Mouse (Mus musculus) frontal cortex, postnatal 14 days (tissue): ENCODE data around the gene Pik3r5.

ENCODE experiments used
- DNase-seq, 2 experiments: peaks; one replicate each; pipeline ENCODE4 v3.0.0; 2022; ENCODE audit warnings: low spot score in 2 of 2

Gene Pik3r5

DNA sequence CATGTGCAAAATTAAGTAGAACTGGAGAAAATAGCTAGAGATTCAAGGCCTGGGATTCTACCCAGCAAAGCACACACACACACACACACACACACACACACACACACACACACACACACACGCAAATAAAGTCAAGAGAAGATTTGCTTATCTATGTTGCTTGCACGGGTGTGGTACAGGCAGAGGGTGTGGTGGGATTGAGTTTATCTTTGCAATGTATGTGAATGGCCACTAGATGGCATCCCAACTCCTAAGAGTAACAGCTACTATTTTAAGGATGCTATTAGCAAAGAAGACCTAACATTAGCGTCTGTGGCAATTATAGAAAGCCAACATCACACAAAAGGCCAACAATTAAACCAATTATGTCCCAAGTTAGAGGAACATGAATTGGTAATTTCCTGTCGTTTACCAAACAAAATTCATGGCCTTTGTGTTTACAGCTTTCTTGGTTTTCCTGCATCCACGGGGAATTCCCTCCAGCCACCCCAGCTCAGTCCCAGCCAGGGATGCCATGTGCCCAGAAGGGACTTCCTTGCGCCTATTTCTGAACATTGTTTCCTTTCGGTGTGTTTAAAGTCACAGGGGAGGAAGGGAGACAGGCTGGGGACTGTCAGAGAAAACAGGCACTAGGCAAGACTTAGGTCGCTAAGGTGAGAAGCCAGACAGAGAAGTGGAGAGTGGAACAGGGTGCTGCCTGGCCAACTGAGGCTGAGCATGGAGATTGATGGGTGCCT, 53.5 kb downstream of the Pik3r5 start:
- no peak for DNase-seq

DNA sequence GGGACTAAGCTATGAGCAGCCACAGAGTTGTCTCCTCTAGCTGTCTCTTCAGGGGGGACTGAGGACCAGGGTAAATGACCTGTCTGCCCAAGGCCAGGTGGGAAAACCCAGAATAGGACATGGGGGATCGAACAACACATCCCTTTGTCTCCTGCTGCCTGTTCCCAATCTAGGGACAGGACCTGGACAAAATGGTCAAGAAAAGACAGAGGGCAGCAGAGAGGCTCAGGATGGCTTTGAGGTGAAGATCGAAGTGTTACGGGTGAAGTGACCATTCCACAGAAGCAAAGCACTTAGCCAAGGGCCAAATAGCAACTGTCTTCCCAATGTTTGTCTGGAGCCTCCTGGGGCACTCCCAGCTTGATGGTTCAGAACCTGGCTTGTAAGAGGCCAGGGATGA, 54.2 kb downstream of the Pik3r5 start:
- DNase-seq, result no peak

DNA sequence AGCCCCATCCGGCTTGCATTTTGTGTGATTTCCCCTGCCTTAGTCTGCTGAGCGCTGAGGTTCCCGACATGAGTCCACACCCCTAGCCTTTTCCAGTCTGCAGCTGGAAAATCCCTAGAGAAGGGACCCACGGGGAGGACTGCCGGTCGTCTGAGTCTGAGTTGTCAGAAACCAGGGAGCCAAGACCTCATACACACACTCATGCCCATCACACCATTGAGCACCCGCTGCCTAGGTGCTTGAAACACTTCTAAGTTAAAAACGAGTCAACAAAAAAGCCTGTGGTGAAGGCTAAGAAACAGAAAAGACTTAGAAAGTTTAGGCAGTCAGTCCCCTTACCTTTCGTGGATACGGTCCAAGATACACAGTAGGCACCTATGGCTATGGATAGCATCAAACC, 55.8 kb downstream of the Pik3r5 start:
- DNase-seq, result no peak

DNA sequence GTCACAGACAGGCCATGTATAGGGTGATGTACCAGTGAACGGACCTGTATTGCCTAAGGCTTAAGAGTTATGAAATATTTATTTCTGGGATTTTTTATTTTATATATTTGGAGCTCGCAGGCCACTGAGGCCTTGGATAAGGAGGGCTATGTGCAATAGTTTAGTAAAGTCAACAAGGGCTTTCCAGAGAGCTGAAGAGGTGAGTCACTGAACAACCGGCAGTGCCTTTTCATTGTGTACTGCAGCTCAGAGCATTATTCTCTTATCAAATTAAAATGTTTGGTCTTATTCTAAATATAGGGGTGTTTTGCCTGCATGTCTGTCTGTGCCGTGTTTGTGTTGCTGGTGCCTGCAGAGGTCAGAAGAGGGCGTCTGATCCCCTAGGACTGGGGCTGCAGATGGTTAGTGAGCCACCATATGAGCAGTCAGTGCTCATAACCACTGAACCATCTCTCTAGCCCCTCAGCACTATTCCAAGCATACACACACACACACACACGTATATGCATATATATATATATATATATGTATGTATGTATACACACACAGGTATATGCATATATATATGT, 56.4 kb downstream of the Pik3r5 start:
- DNase-seq, result no peak

DNA sequence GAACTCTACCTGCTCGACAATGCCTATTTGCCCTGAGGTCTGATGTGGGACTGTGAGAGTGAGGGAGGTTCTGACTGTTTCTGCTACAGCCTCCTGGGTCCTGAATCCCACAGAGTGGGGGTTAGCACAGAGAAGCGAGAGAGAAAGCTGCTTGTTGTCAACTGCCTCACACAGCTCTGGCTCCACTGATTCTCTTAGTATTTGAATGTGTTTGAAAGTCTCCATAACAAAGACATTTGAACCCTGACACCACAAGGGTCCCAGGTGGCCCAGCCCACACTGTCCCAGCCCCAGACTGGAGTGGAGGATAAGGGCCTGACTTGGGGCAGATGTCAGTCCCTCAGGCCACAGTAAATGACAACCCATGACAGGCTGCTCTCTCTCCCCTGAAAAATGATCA, 57.3 kb downstream of the Pik3r5 start:
- no peak for DNase-seq

DNA sequence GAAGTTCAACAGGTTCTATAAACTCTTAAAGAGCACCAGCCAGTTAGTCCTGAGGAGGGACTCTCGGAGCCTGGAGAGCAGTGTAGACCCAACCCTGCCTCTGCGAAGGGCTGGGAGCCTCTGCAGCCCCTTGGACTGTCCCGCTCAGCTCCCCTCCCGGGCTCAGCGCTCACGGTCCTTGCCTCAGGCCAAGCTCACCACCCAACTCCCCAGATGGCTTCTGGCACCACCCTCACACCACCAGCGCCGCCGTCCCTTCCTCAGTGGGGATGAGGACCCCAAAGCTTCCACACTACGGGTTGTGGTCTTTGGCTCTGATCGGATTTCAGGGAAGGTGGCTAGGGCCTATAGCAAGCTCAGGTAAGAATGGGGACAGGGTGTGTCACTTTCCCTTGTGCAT, 60.7 kb downstream of the Pik3r5 start:
- DNase-seq, result no peak

DNA sequence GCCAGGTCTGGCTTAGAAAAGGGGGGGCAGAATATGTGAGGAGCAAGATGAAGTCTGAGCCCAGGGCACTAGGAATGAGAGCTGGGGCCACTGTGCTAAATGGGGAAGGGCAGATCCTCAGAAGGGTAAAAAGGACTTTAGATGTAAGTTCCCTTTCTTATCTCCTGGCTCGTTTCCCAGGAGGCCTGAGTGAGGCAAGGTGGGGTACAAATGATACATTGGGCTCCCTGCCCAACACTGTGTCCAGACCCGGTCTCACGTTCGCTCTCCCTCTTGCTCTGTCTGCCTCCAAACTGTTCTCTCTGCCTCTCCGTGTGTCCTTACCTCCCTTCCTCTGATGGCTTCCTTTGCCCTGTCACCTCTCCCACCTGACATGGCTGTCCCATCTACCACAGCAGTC, 61.8 kb downstream of the Pik3r5 start:
- no peak for DNase-seq

DNA sequence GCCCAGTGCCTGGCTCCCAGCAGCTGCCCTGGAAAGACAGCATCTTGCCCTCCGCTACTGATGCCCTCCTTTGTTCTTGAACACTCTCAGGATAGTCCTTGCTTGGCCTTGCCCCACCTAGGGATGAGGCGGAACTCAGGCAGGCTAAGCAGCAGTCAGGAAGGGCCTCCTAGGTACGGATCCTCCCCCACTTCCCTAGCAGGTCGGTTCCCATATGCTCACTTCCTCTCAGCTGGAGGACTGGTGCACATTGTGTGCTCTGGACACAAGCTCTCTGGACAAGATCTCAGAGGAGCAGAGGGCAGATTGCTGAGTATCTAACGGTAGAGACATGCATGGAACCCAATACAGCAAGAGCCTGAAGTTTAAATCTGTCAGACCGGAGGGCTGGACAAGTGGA, 65.2 kb downstream of the Pik3r5 start:
- DNase-seq, result no peak

DNA sequence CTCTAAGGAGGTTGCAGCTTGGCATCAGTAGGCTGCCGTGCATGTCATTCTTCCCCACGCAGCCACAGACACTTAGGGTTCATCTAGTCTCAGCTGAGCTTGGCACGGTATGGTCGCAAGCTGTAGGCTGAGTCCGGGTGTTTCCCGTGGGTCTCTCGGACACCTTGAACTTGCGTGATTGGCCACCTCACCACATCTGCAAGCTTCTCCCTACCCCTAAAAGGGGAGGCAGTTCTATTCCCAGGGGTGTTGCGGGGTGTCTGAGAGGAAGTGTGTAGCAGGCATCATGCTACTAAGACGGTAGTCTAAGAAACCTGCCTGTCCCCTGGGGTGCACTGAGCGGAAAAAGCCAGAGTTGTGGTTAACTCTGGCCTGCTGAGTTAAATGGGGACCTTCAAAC, 66.6 kb downstream of the Pik3r5 start:
- DNase-seq, result no peak

DNA sequence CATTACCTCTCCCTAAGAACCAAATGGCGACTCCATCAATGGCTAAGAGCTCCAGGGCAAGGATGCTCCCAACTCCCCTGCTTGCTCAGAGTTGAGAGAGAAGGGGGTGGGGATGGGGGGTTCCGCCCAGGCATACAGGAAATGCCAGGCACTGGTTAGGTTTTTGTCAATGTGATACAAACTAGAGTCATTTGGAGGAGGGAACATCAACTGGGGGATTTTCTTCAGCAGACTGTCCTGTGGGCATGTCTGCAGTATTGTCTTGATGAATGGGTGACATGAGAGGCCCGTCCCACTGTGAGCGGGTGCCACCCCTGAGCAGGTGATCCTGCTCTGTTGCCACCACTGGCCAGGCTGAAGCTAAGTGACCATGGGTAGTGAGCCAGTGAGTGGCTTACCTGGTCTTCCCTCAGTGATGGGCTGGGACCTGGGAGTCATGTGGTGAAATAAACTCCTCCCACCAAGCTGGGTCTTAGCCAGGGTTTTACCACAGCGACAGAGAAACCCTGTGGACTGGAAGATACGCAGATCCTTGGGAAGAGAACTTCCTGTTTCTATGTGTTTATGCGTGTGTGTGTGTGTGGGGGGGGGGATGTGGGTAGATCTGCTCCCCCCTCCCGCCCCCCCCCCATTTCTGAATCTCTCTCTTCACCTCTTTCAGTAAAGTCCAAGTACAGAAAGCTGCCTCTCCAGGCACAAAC, 67.2 kb downstream of the Pik3r5 start:
- DNase-seq, result no peak

DNA sequence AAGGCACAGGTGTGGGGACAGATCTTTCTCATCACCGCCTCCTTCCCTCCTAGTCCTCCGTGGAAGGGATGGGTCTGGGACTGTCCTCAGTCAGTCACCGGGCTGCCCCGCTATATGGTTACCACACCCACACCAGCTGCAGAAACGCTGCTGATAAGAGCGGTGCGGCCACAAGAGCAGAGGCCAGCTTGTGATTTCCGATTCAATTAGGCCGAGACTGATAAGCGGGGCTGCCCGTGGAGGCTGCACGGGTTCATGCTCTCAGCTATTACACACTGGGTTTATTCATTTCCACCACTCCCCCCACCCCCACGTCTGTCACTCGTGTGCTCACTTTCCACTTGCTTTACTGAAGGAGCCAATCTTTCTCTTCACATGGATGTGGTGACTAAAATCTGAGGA, 69.0 kb downstream of the Pik3r5 start:
- DNase-seq, result no peak

DNA sequence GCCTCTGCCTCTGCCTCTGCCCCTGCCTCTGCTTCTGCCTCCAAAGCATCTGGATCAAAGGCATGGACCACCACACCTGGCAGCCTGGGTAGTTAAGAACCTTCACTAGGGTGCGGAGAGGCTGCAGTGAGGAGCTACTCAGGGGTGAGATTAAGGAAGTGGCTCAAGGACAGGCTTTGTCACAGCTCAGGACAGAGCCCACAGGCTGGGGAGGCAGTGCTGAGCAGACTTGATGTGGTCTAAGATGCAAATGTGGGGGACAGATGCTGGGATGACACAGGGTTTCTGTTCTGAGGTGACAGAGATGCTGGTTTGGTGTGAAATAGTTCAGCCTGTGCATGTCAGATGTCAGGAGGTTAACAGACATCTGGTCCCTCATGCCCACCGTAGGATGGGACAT, 70.5 kb downstream of the Pik3r5 start:
- DNase-seq, result no peak

DNA sequence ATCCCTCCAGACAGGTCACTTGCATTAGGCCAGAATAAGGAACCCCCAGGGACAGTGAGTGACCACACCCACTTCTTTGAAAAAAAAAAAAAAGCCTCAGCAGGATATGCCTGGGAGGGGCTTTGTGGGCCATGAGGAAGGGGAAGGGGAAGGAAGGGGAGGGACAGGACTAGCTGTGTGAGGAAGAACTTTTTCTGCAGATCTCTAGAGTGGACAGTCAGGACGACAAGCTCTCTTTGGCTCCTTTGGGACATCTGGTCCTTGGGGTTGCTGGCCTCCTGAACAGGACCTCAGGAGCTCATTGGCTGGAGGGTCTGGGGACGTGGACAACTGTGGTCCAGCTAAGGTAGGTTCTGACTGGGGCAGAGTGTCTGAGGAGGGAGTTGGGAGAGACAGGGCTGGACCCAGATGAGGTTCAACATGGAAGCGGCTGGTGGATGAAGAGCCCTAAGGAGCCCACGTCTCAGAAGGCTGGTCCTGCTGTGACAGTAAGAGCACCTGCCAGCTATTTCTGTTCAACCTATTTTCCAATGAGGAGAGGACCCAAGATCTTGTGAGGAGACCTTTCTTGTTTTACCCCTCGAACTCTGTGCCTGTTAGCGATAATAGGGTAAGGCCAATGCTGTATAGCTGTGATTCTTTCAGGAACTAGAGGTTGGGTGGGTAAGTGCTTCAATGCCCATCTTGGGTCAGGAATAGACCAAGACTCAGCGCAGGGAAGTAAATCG, 71.1 kb downstream of the Pik3r5 start, which contains the start of gene Pik3r6:
Gene Pik3r6 (plus strand): TSS at position 118 of the 728 bp plus-strand sequence.
- DNase-seq, result no peak

DNA sequence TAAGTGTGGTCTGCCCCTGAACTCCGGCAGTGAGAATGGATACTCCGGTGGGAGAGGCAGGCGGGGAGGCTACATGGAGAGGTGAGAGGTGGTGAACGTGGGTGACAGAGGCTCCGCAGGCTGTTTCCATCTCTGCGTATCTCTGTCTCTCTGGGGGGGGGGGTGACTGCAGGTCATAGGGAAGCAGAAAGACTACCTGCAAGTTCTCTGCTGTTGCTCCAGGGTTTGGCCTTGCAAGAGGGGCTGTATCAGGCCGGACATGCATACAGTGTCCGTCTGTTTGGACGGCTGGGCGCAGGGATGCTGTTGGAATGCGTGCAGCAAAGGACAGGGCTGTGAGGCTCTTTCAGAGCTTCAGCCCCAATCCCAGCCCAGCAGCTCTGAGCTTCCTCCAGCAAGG, 73.0 kb downstream of the Pik3r5 start:
- no peak for DNase-seq

DNA sequence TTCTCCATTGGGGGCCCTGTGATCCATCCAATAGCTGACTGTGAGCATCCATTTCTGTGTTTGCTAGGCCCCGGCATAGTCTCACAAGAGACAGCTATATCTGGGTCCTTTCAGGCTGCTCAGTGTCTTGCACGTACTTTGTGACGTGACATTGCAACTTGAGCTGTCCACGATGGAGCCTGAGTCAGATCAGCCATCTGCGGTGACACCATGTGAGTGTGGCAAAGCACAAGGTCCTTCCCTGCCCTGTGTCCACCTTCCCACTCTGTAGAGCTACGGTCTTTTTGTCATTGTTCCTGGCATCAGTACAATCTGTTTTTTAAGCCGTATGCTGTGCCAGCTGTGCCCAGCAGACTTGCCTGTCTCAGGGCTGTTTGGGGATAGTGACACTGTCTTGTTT, 75.3 kb downstream of the Pik3r5 start:
- no peak for DNase-seq

DNA sequence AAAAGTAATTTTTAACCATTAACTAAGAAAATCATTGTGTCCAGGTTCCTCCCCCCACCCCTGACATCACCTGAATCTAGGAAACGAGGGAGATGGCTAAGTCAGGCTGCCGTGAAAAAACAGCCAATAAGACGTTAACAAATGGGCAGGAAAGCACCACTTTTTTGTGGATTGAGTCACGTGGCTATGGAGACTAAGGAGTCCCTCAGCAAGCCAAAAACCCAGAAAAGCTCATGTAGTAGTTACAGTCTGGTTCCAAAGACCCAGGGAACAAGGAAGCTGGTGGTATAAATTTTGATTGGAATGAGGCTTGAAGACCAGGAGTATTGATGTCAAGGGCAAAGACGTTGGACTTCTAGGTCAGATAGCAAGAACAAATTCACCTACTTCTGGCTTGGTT, 76.7 kb downstream of the Pik3r5 start:
- DNase-seq, result no peak

DNA sequence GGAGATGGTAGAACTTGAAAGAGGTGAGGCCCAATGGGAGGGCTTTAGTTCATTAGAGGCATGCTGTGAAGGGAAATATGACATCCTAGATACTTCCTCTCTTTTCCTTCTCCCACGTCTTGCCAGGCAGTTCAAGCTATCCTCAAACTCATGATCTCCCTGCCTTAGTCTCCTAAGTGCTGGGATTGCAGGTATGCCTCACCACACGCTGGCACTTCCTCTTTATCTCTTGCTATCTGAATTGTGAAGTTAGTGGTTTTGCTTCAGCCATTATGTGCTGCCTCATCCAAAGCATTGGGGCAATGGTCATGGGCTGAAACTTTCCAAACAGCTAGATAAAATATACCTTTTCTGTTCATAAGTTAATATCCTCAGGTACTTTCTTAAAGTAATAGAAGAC, 77.3 kb downstream of the Pik3r5 start:
- no peak for DNase-seq

DNA sequence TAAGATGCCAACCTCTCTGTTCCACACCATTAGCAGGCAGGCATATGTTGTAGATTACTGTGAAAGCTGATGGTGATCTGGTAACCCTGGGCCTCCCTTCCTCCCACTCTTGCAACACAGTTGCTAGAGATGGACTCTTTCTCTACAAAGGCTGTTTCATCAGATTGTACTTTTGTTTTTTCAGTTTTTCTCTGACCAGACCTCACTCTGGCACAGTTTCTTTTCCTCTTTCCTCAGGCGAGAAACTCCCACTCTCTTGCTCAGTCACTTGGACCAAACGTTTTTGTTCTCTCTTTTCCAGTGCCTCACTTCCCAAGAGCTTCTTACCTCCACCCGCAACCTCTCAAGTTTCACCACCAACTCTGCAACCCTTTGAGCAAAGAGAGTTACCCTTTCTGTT, 82.0 kb downstream of the Pik3r5 start:
- DNase-seq, result no peak

DNA sequence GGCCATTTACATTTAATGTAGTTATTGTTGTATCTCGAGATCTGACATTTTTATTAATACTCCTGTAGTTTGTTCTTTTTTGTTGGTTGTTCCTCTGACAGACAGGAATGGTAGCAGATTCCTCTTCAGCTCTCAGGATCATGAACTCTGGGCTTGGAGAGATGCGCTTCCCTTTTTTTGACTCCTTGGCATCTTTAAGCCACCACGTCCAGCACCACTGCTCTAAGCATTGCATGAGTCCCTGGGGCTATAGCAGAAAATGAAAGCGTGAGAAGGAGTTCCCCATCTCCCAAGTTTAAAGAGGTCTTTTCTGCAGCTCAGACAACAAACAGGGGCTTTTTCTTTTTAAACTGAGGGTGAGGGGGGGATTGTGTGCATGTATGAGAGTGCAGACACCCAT, 87.4 kb downstream of the Pik3r5 start:
- no peak for DNase-seq

DNA sequence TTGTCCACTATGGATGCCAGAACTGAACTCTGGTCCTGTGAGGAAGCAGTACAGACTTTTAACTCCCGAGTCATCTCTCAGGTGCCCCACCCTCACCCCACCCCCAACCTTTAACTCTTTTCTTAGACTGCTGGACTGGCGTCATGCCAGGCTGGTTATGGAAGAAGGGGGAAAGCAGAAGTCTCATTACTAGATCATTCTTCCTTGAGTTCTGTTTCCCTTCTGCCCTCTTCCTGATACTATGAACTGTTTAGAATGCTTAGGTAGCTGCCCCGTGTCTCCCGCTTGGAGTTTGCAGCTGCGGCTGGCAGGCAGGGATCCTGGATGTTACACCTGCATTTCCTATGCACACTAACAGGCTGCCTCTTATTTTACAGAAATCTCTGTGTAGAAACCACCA, 87.9 kb downstream of the Pik3r5 start:
- DNase-seq, result no peak

DNA sequence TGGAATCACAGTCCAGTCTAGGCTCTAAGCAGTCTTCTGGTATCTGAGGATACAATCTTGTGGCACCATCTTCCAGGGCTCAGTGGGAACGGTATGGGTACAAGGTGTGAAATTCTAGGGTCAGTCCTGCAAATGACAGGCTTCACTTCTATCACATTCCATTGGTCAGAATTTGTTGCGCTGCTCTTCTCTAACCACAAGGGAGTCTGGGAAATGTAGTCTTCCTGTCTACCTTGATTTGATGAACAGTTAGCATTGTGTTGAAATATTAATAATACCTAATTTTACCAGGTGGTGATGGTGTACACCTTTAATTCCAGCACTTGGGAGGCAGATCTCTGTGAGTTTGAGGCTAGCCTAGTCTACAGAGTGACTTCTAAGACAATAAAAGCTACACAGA, 88.5 kb downstream of the Pik3r5 start:
- no peak for DNase-seq

DNA sequence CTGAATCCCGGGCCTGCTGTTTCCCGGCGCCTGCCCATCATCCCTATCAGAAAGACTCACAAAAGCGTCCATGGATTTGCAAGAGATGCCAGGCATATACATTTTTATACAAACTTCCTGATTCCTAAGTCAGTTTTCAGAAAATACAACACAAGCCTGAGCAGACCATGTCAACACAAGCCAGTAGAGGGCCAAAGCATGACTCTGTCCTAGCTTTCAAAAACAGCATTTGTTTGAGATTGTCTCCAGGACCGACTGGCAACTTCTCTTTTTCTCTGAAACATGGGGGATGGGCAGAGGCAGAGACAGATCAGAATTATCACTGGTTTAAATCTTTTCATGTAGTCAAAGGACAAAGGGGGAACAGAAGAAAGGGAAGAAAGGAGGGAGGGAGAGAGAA, 89.4 kb downstream of the Pik3r5 start:
- DNase-seq, result no peak

DNA sequence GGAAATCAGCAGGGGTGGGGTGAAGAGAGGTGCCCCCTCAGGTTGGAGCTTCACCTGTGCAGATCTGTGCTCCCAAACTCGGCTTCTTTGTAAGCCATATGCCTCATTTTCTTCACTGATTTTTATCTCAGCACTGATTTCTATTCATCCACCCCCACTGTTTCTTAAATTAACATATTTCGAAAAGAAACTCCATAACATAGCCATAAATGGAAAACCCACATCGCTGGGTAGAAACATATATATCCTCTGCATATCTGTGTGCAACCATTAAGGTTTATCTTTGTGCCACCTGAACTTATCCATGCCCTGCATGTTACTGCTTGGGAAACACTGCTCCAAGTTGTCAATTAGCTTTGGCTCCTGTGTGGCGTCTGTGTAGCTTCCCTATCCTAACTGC, 94.5 kb downstream of the Pik3r5 start:
- DNase-seq, result no peak
